Mouse (Mus musculus) embryonic facial prominence, embryonic 14.5 days (tissue): Measurements from ENCODE around the gene Synj2. TPM values are rescaled to one million over a fixed set of nuclear protein-coding genes. Genes with fewer than 3 reads are reported as not detected.
A peak's percentile ranks its signal among the peaks of the same experiment; 100 is the strongest.

Experiments used
- ATAC-seq: fragments of 200-750 bp; cut with Nextera tagmentation; 2 replicates; pipeline ENCODE4 v1.8.0; 2017; ENCODE audit warnings: low read depth, moderate number of reproducible peaks, moderate TSS enrichment
- DNase-seq: peaks from one replicate; pipeline ENCODE4 v3.0.0-alpha.2; 2015; ENCODE audit warnings: low spot score
- H3K27ac ChIP-seq: fragments of 300-500 bp; sonication (generic); replicated peaks from 2 replicates; pipeline ENCODE4 v1.5.1; 2014; ENCODE audit warnings: low read depth, mild to moderate bottlenecking, low read length, moderate library complexity
- H3K27me3 ChIP-seq: fragments of 300-500 bp; sonication (generic); replicated peaks from 2 replicates; pipeline ENCODE4 v1.6.1; 2014; ENCODE audit warnings: low read length; ENCODE audit not compliant: control insufficient read depth, insufficient read depth
- H3K36me3 ChIP-seq: fragments of 300-500 bp; sonication (generic); 2 replicates; pipeline ENCODE4 v1.6.1; 2014; ENCODE audit warnings: low read length, mixed read lengths; ENCODE audit not compliant: control insufficient read depth, insufficient read depth
- H3K4me1 ChIP-seq: fragments of 300-500 bp; sonication (generic); 2 replicates; pipeline ENCODE4 v1.6.1; 2014; ENCODE audit warnings: antibody characterized with exemption, low read length; ENCODE audit not compliant: control insufficient read depth, insufficient read depth
- H3K4me2 ChIP-seq: fragments of 300-500 bp; sonication (generic); 2 replicates; pipeline ENCODE4 v1.6.1; 2014; ENCODE audit warnings: low read depth, mild to moderate bottlenecking, low read length, moderate library complexity, mixed read lengths
- H3K4me3 ChIP-seq: fragments of 300-500 bp; sonication (generic); 2 replicates; pipeline ENCODE4 v1.5.1; 2014; ENCODE audit warnings: low read depth, mild to moderate bottlenecking, low read length
- H3K9ac ChIP-seq: fragments of 300-500 bp; sonication (generic); 2 replicates; pipeline ENCODE4 v1.6.1; 2014; ENCODE audit warnings: low read depth, mild to moderate bottlenecking, low read length, moderate library complexity, mixed read lengths
- H3K9me3 ChIP-seq: fragments of 300-500 bp; sonication (generic); 2 replicates; pipeline ENCODE4 v1.6.1; 2016; ENCODE audit warnings: low read length; ENCODE audit not compliant: control insufficient read depth
- WGBS: fragments of 180-500 bp; shearing (Covaris S2); extraction: QIAGEN DNeasy Blood & Tissue Kit; methylation state at CpG from one replicate; pipeline ENCODE4 v1.1.7; 2014; 5-methylcytosine and 5-hydroxymethylcytosine counted together
- polyA plus RNA-seq: library from polyadenylated mRNA; unstranded; fragments of >200 nt; fragmentation: Nextera tagmentation; extraction: Ambion mirVana; gene quantifications from 2 replicates; pipeline ENCODE4 v1.2.1, GENCODE M21; 2014

Gene Synj2
- polyA plus RNA-seq, result 4.3 and 4.7 TPM in 2 replicates

DNA sequence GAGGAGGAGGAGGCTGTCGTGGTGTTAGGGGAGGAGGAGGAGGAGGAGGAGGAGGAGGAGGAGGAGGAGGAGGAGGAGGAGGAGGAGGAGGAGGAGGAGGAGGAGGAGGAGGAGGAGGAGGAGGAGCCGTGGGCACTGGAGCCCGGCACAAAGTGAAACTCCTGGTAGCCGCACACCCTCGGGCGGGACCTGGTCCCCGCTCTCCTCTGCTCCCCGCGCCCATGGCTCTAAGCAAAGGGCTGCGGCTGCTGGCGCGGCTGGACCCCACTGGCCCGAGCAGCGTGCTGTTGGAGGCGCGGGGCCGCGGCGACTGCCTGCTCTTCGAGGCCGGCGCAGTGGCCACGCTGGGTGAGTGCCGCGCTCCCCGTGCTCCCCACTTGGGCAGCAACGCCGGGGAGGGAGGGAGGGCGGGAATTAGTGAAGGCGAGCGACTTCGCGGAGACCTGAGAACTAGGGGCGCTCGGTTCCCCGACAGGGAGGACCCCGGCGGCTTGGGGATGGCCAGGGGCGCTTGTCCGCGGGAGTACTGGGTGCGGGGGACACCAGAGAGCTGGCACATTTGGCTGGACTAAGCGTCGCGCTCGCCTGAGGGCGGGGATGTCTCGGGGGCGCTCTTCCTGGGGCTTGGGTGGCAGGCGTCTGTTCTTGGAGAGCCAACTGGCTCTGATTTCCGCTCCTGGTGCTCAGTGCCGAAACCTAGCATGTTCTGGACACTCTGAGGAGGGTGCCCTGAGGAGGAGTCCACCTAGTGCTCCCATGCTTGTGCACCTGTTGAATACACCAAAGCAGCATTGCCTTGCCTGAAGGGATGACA lies at the start of gene Synj2:
Gene Synj2 (plus strand): TSS at position 51 of the 814 bp plus-strand sequence.
- Histone ChIP-seq H3K4me3 (peak within 1 kb of the TSS; percentile 68), H3K4me2 (peak within 1 kb of the TSS; percentile 67), H3K27ac (no peak within 1 kb of the TSS), H3K9me3 (no peaks in the 10 kb centered on the region), H3K4me1 (0 out of 2 replicates have a peak, but pooled peaks cover 3% of the 10 kb centered on the region), H3K36me3 (no peaks in the 10 kb centered on the region), H3K27me3 (no peaks in the 10 kb centered on the region), H3K9ac (peak within 1 kb of the TSS; percentile 66)
- ATAC-seq (peak; percentile 80), DNase-seq (peak; percentile 67)
- WGBS, result 1% methylated on average over 18 of the region's 52 CpGs

DNA sequence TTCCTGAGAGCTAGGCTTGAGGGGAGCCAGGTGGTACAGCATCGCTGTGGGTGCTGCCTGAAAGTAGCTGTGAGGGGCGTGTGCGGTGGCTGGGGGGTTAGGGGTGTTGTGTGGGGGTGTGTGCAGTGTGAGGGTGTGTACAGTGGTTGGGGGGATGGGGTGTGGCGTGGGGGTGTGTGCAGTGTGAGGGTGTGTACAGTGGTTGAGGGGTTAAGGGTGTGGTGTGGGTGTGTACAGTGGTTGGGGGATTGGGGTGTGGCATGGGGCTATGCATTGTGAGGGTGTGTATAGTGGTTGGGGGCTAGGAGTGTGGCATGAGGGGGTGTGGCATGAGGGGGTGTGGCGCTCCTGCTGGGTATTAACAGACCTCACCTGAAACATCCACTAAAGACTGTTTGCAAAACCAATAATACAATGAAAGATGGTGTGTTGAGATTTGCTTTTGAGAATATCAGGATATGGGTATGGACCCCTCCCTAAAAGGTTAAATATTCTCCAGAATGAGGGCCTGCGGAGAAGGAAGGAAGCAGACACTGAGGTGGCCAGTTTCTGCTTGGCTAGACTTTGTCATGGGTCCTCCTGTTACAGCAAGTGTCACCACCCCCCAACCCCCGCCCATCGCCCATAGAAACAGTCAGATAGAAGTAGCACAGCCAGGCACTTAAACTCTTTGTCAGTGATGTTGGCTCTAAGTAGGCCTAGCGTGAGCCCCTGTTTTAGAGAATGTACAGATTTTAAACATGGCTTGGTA lies 49.0 kb upstream of the Synj2 start:
- Histone ChIP-seq H3K9me3 (no peaks in the 10 kb centered on the region), H3K9ac (no peak overlapping the region), H3K27ac (no peak overlapping the region), H3K4me3 (no peak overlapping the region), H3K36me3 (peaks cover 3% of the 10 kb centered on the region; the same call in 1 of the 2 replicates), H3K4me1 (no peaks in the 10 kb centered on the region), H3K4me2 (no peak overlapping the region), H3K27me3 (no peaks in the 10 kb centered on the region)
- WGBS, result 83% methylated on average over 9 of the region's 9 CpGs
- DNase-seq (no peak), ATAC-seq (no peak)

DNA sequence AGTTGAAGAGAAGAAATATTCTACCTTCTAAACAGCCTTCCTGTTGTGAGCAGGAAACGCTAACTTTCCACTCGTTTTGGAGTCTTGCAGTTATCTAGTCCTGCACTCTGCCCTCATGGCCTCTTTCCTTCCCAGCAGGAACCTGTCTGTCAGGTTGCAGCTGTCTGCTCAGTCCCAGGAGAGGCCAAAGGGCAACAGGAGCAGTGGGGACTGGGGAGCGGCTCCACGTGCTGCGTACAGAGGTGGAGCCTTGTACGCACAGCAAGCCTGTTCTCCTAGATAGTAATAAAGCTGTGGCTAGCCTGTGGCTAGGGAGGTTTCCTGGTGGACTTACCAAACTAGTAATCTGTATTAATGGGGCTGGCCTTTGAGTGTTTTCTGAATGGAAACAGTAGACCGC lies 48.0 kb upstream of the Synj2 start:
- no peak overlapping the region for H3K4me2 ChIP-seq
- DNase-seq (peak; percentile 50), ATAC-seq (0 out of 2 replicates have a peak, but pooled peaks have one; percentile 44)
- H3K27ac ChIP-seq, result no peak overlapping the region; the same call in 1 of the 2 replicates
- H3K9me3 ChIP-seq, result no peaks in the 10 kb centered on the region
- no peak overlapping the region for H3K9ac ChIP-seq
- peaks cover 3% of the 10 kb centered on the region; the same call in 1 of the 2 replicates for H3K36me3 ChIP-seq
- no peak overlapping the region for H3K4me3 ChIP-seq
- H3K27me3 ChIP-seq, result no peaks in the 10 kb centered on the region
- WGBS, result 22% methylated on average over 7 of the region's 7 CpGs
- H3K4me1 ChIP-seq, result no peaks in the 10 kb centered on the region

DNA sequence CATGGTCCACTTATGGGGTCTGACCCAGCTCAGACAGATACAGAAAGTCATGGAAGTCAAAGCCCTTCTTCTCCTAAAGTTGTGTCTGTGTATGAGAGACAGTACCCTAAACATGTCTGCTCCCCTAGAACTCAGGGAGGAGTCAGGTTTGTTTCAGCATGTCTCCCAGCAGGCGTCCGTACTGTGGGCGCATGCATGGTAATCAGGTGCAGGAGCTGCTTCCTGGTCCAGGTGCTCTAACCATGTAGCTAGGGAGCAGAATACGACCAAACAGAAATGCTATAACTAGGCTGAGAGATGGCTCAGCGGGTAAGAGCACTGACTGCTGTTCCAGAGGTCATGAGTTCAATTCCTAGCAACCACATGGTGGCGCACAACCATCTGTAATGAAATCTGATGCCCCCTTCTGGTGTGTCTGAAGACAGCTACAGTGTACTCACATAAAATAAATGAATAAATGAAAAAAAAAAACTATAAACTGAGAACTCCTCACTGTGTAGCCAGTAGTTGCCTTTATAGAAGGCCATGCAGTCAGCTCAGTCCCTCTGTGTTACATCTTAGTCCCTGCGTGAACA lies 47.4 kb upstream of the Synj2 start:
- H3K4me1 ChIP-seq, result no peaks in the 10 kb centered on the region
- no peak overlapping the region for H3K4me3 ChIP-seq
- H3K9ac ChIP-seq, result no peak overlapping the region
- WGBS, result 63% methylated on average over 7 of the region's 7 CpGs
- DNase-seq (no peak), ATAC-seq (no peak)
- H3K9me3 ChIP-seq, result no peaks in the 10 kb centered on the region
- no peak overlapping the region; the same call in 1 of the 2 replicates for H3K27ac ChIP-seq
- H3K36me3 ChIP-seq, result peaks cover 3% of the 10 kb centered on the region; the same call in 1 of the 2 replicates
- H3K4me2 ChIP-seq, result no peak overlapping the region
- H3K27me3 ChIP-seq, result no peaks in the 10 kb centered on the region

DNA sequence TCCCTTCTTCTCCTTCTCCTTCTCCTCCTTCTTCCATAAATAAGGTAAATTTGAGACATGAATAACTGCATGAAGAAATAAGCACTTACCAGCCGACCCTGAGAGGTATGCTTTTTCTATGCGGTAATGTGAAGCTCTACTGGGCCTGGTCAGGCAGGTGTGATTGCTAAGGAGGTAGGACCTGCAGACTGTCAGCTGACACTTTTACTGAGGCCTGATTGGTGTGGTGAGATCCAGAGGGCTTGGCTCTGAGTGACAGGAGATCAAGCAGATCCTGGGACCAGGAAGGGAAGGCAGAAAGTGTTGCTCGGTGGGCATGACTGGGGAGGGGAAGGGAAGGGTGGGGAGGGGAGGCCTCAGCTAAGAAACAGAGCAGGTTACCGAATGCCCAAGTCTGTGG lies 45.0 kb upstream of the Synj2 start:
- peaks cover 20% of the 10 kb centered on the region for H3K36me3 ChIP-seq
- H3K9me3 ChIP-seq, result no peaks in the 10 kb centered on the region
- H3K9ac ChIP-seq, result no peak overlapping the region
- 56% methylated on average over 4 of the region's 4 CpGs for WGBS
- H3K4me3 ChIP-seq, result no peak overlapping the region
- no peak overlapping the region for H3K27ac ChIP-seq
- no peak overlapping the region for H3K4me2 ChIP-seq
- no peaks in the 10 kb centered on the region for H3K27me3 ChIP-seq
- H3K4me1 ChIP-seq, result no peaks in the 10 kb centered on the region
- ATAC-seq (peak; percentile 82; the same call in 1 of the 2 replicates), DNase-seq (peak; percentile 39)

DNA sequence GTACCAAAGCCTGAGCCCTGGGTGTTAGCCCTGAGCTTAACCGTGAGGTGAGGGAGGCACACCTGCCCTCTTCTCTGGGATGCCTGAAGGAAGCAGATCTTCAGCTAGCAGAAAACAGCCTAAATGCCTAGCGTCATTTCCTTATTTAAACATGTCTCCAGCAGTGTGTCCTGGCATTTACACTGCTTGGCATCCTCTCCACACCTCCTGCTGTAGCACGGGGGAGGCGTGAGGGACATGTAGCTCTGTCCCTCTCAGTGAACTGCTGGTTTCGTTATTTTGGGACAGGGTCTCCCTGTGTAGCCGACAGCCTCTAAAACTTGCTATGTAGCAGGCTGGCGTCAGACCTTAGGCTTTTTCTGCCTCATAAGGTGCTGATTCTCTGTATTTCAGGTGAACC lies 44.5 kb upstream of the Synj2 start:
- WGBS, result 84% methylated on average over 7 of the region's 7 CpGs
- H3K27me3 ChIP-seq, result no peaks in the 10 kb centered on the region
- H3K4me1 ChIP-seq, result no peaks in the 10 kb centered on the region
- no peak overlapping the region for H3K4me3 ChIP-seq
- ATAC-seq, result no peak
- no peak for DNase-seq
- H3K27ac ChIP-seq, result no peak overlapping the region
- no peaks in the 10 kb centered on the region for H3K9me3 ChIP-seq
- no peak overlapping the region for H3K4me2 ChIP-seq
- no peak overlapping the region for H3K9ac ChIP-seq
- H3K36me3 ChIP-seq, result peaks cover 23% of the 10 kb centered on the region

DNA sequence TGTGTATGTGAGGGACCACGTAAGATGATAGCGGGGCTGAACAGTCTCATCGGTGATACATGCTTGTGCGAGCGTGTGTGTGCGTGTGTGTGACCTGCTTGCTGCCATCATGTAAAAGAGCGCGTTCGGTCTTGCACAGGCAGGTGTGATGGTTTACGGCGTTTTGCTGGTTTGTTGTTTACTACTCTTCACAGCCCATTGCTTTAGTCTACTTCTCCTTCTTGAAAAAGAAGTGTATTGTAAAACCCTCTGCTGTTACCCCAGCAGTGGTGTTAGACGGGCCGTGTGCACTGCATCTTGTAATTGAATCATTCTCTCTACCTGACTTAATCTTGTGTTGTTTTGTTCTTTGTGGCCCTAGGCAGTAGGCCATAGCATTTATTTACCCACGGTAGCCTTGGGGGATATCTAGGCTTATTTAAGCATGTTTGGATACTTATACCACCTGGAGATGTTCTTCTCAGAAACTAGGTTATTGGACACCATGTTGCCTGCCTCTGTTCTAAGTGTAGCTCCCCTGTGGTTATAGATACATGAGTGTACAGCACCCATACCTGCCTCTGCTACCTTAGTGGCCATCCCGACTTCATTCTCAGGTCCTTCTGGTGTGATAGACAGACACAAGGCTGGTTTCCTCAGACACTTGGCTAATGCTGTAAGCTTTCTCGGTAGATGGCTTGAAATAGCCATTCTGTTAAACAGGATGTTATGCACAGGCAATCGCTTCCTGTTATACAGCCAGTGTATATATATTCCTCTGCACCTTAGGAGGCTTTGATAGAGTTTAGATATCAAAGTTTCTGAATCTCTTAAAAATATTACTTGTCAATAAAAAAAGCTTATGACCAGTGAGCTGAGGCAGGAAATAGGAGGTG lies 43.5 kb upstream of the Synj2 start:
- Histone ChIP-seq H3K9me3 (no peaks in the 10 kb centered on the region), H3K4me3 (no peak overlapping the region), H3K9ac (no peak overlapping the region), H3K4me1 (no peaks in the 10 kb centered on the region), H3K4me2 (no peak overlapping the region), H3K27me3 (no peaks in the 10 kb centered on the region), H3K36me3 (peaks cover 29% of the 10 kb centered on the region), H3K27ac (no peak overlapping the region)
- no peak for ATAC-seq
- WGBS, result 85% methylated on average over 17 of the region's 17 CpGs
- no peak for DNase-seq

DNA sequence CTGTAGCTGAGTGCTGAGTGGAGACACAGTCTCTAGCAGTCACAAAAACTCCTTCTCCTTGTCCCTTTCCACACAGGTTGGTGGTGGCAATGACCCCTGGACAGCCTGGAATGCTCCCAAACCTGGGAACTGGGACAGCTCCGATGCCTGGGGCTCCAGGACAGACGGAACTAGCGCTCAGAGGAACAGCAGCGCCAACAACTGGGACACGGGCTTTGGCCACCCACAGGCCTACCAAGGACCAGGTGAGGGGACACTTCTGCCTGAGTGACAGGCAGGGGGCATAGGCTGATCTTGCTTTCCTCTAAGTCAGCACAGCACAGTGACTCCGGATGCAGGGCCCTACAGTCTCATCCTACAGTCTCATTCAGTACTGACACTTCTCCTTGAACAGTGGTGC lies 41.8 kb upstream of the Synj2 start:
- no peak overlapping the region for H3K9ac ChIP-seq
- H3K4me3 ChIP-seq, result no peak overlapping the region
- no peak overlapping the region for H3K27ac ChIP-seq
- no peak for DNase-seq
- ATAC-seq, result no peak
- H3K27me3 ChIP-seq, result no peaks in the 10 kb centered on the region
- no peaks in the 10 kb centered on the region for H3K4me1 ChIP-seq
- H3K36me3 ChIP-seq, result peaks cover 29% of the 10 kb centered on the region
- H3K4me2 ChIP-seq, result no peak overlapping the region
- no peaks in the 10 kb centered on the region for H3K9me3 ChIP-seq
- WGBS, result 86% methylated on average over 6 of the region's 6 CpGs
